Mouse (Mus musculus): Measurements from ENCODE around the gene Syt2. TPM values are rescaled to one million over a fixed set of nuclear protein-coding genes. Genes with fewer than 3 reads are reported as not detected.

Gene Syt2
- polyA plus RNA-seq (2014; fragmentation: Nextera tagmentation; extraction: Ambion mirVana) = 2.9 and 3.1 TPM in 2 replicates

- ATAC-seq (ENCODE audit: insufficient read depth, low FRiP score, low TSS enrichment) (peak; percentile 60; the same call in 1 of the 2 replicates), DNase-seq (ENCODE audit: low spot score) (peak; percentile 67)
- 0 out of 2 replicates have a peak, but pooled peaks cover 10% of the 10 kb centered on the region for H3K4me1 ChIP-seq (ENCODE audit: control insufficient read depth, insufficient read depth, low read length)
- peak within 1 kb of the TSS; percentile 26 for H3K9ac ChIP-seq (ENCODE audit: low read length)
- H3K36me3 ChIP-seq (ENCODE audit: control insufficient read depth, insufficient read depth, low read length) = no peaks in the 10 kb centered on the region
- under 1% methylated on average over 41 of the region's 63 CpGs for WGBS
- H3K27ac ChIP-seq (ENCODE audit: low read depth, low read length) = no peak within 1 kb of the TSS
- peaks cover 45% of the 10 kb centered on the region for H3K27me3 ChIP-seq (ENCODE audit: control insufficient read depth, insufficient read depth, low read length)
- no peaks in the 10 kb centered on the region for H3K9me3 ChIP-seq (ENCODE audit: control insufficient read depth, low read length)
- peak within 1 kb of the TSS; percentile 77 for H3K4me2 ChIP-seq (ENCODE audit: low read depth)
- H3K4me3 ChIP-seq (ENCODE audit: low read depth, low read length) = peak within 1 kb of the TSS; percentile 43
Observed at GRCm38 (mm10) chr1:134646261-134646962, at the start of gene Syt2. Gene Syt2, plus strand, starts transcription at chr1:134646677.

- peaks cover 12% of the 10 kb centered on the region for H3K36me3 ChIP-seq (ENCODE audit: control insufficient read depth, insufficient read depth, low read length)
- H3K9me3 ChIP-seq (ENCODE audit: control insufficient read depth, low read length) = no peaks in the 10 kb centered on the region
- no peak overlapping the region for H3K9ac ChIP-seq (ENCODE audit: low read length)
- no peaks in the 10 kb centered on the region for H3K27me3 ChIP-seq (ENCODE audit: control insufficient read depth, insufficient read depth, low read length)
- H3K4me2 ChIP-seq (ENCODE audit: low read depth) = no peak overlapping the region
- DNase-seq (ENCODE audit: low spot score) = no peak
- H3K27ac ChIP-seq (ENCODE audit: low read depth, low read length) = no peak overlapping the region
- no peak for ATAC-seq (ENCODE audit: insufficient read depth, low FRiP score, low TSS enrichment)
- WGBS = 92% methylated on average over 9 of the region's 9 CpGs
- no peak overlapping the region for H3K4me3 ChIP-seq (ENCODE audit: low read depth, low read length)
- no peaks in the 10 kb centered on the region for H3K4me1 ChIP-seq (ENCODE audit: control insufficient read depth, insufficient read depth, low read length)
Observed at GRCm38 (mm10) chr1:134597339-134598054, 49.0 kb upstream of the Syt2 start.

- no peak for ATAC-seq (ENCODE audit: insufficient read depth, low FRiP score, low TSS enrichment)
- H3K36me3 ChIP-seq (ENCODE audit: control insufficient read depth, insufficient read depth, low read length) = peaks cover 10% of the 10 kb centered on the region
Observed at GRCm38 (mm10) chr1:134604086-134604485, 42.4 kb upstream of the Syt2 start.

GRCm38 (mm10) chr1:134605670-134606069 is 40.8 kb upstream of the Syt2 start:
- no peak overlapping the region for H3K27ac ChIP-seq (ENCODE audit: low read depth, low read length)
- no peaks in the 10 kb centered on the region for H3K9me3 ChIP-seq (ENCODE audit: control insufficient read depth, low read length)
- H3K4me3 ChIP-seq (ENCODE audit: low read depth, low read length) = no peak overlapping the region
- 85% methylated on average over 8 of the region's 8 CpGs for WGBS
- ATAC-seq (ENCODE audit: insufficient read depth, low FRiP score, low TSS enrichment) = no peak
- H3K9ac ChIP-seq (ENCODE audit: low read length) = no peak overlapping the region
- peaks cover 8% of the 10 kb centered on the region for H3K36me3 ChIP-seq (ENCODE audit: control insufficient read depth, insufficient read depth, low read length)
- no peaks in the 10 kb centered on the region for H3K4me1 ChIP-seq (ENCODE audit: control insufficient read depth, insufficient read depth, low read length)
- no peak for DNase-seq (ENCODE audit: low spot score)
- no peaks in the 10 kb centered on the region for H3K27me3 ChIP-seq (ENCODE audit: control insufficient read depth, insufficient read depth, low read length)
- no peak overlapping the region for H3K4me2 ChIP-seq (ENCODE audit: low read depth)

More at GRCm38 (mm10) chr1:134604086-134604485, 42.4 kb upstream of the Syt2 start:
- Histone ChIP-seq H3K4me3 (ENCODE audit: low read depth, low read length) (no peak overlapping the region), H3K27ac (ENCODE audit: low read depth, low read length) (no peak overlapping the region), H3K4me1 (ENCODE audit: control insufficient read depth, insufficient read depth, low read length) (no peaks in the 10 kb centered on the region), H3K27me3 (ENCODE audit: control insufficient read depth, insufficient read depth, low read length) (no peaks in the 10 kb centered on the region), H3K9me3 (ENCODE audit: control insufficient read depth, low read length) (no peaks in the 10 kb centered on the region), H3K4me2 (ENCODE audit: low read depth) (no peak overlapping the region), H3K9ac (ENCODE audit: low read length) (no peak overlapping the region)
- DNase-seq (ENCODE audit: low spot score) = no peak
- 97% methylated on average over 2 of the region's 2 CpGs for WGBS

- no peaks in the 10 kb centered on the region for H3K9me3 ChIP-seq (ENCODE audit: control insufficient read depth, low read length)
- H3K4me3 ChIP-seq (ENCODE audit: low read depth, low read length) = no peak overlapping the region
- H3K9ac ChIP-seq (ENCODE audit: low read length) = no peak overlapping the region
- no peak overlapping the region for H3K4me2 ChIP-seq (ENCODE audit: low read depth)
- no peak overlapping the region for H3K27ac ChIP-seq (ENCODE audit: low read depth, low read length)
- no peaks in the 10 kb centered on the region for H3K27me3 ChIP-seq (ENCODE audit: control insufficient read depth, insufficient read depth, low read length)
- H3K36me3 ChIP-seq (ENCODE audit: control insufficient read depth, insufficient read depth, low read length) = peaks cover 8% of the 10 kb centered on the region
- H3K4me1 ChIP-seq (ENCODE audit: control insufficient read depth, insufficient read depth, low read length) = no peaks in the 10 kb centered on the region
- ATAC-seq (ENCODE audit: insufficient read depth, low FRiP score, low TSS enrichment) (no peak), DNase-seq (ENCODE audit: low spot score) (no peak)
- WGBS = 99% methylated on average over 2 of the region's 2 CpGs
Observed at GRCm38 (mm10) chr1:134606381-134606780, 40.1 kb upstream of the Syt2 start.

DNA sequence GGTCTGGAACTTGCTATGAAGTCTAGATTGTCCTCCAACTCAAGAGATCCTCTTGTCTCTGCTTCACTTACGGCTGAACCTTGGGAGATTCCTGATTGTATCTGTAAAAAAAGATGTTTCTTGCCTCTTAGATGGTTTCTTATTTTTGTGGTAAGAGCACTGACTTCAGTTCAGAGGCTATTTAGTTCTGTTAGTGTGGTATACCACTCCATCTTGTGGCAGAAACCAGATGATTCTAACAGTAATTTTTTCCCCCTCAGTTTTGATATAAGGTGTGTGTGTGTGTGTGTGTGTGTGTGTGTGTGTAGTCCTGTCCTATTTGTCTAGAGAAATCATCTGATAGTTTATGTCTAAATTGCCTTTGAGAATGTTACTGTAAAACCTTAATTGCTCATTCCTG is 39.2 kb upstream of the Syt2 start:
- no peak for ATAC-seq (ENCODE audit: insufficient read depth, low FRiP score, low TSS enrichment)
- 84% methylated on average over 1 of the region's 1 CpGs for WGBS

GRCm38 (mm10) chr1:134609172-134609571 is 37.3 kb upstream of the Syt2 start:
- H3K27ac ChIP-seq (ENCODE audit: low read depth, low read length) = no peak overlapping the region
- H3K4me2 ChIP-seq (ENCODE audit: low read depth) = no peak overlapping the region
- ATAC-seq (ENCODE audit: insufficient read depth, low FRiP score, low TSS enrichment) = no peak
- no peaks in the 10 kb centered on the region for H3K4me1 ChIP-seq (ENCODE audit: control insufficient read depth, insufficient read depth, low read length)
- WGBS = 26% methylated on average over 4 of the region's 4 CpGs
- peaks cover 18% of the 10 kb centered on the region for H3K36me3 ChIP-seq (ENCODE audit: control insufficient read depth, insufficient read depth, low read length)
- H3K27me3 ChIP-seq (ENCODE audit: control insufficient read depth, insufficient read depth, low read length) = no peaks in the 10 kb centered on the region
- no peaks in the 10 kb centered on the region for H3K9me3 ChIP-seq (ENCODE audit: control insufficient read depth, low read length)
- no peak overlapping the region for H3K9ac ChIP-seq (ENCODE audit: low read length)
- DNase-seq (ENCODE audit: low spot score) = no peak
- H3K4me3 ChIP-seq (ENCODE audit: low read depth, low read length) = no peak overlapping the region

More for the DNA sequence above, 39.2 kb upstream of the Syt2 start:
- Histone ChIP-seq H3K36me3 (ENCODE audit: control insufficient read depth, insufficient read depth, low read length) (peaks cover 9% of the 10 kb centered on the region), H3K9ac (ENCODE audit: low read length) (no peak overlapping the region), H3K27ac (ENCODE audit: low read depth, low read length) (no peak overlapping the region), H3K27me3 (ENCODE audit: control insufficient read depth, insufficient read depth, low read length) (no peaks in the 10 kb centered on the region), H3K4me1 (ENCODE audit: control insufficient read depth, insufficient read depth, low read length) (no peaks in the 10 kb centered on the region), H3K9me3 (ENCODE audit: control insufficient read depth, low read length) (no peaks in the 10 kb centered on the region), H3K4me2 (ENCODE audit: low read depth) (no peak overlapping the region), H3K4me3 (ENCODE audit: low read depth, low read length) (no peak overlapping the region)
- no peak for DNase-seq (ENCODE audit: low spot score)

- H3K27ac ChIP-seq (ENCODE audit: low read depth, low read length) = no peak overlapping the region
- no peaks in the 10 kb centered on the region for H3K27me3 ChIP-seq (ENCODE audit: control insufficient read depth, insufficient read depth, low read length)
- H3K9ac ChIP-seq (ENCODE audit: low read length) = no peak overlapping the region
- no peak overlapping the region for H3K4me3 ChIP-seq (ENCODE audit: low read depth, low read length)
- no peaks in the 10 kb centered on the region for H3K9me3 ChIP-seq (ENCODE audit: control insufficient read depth, low read length)
- peaks cover 15% of the 10 kb centered on the region for H3K36me3 ChIP-seq (ENCODE audit: control insufficient read depth, insufficient read depth, low read length)
- no peaks in the 10 kb centered on the region for H3K4me1 ChIP-seq (ENCODE audit: control insufficient read depth, insufficient read depth, low read length)
- H3K4me2 ChIP-seq (ENCODE audit: low read depth) = no peak overlapping the region
- ATAC-seq (ENCODE audit: insufficient read depth, low FRiP score, low TSS enrichment) (no peak), DNase-seq (ENCODE audit: low spot score) (no peak)
- WGBS = 96% methylated on average over 5 of the region's 5 CpGs
Observed at GRCm38 (mm10) chr1:134614554-134614953, 31.9 kb upstream of the Syt2 start.

DNA sequence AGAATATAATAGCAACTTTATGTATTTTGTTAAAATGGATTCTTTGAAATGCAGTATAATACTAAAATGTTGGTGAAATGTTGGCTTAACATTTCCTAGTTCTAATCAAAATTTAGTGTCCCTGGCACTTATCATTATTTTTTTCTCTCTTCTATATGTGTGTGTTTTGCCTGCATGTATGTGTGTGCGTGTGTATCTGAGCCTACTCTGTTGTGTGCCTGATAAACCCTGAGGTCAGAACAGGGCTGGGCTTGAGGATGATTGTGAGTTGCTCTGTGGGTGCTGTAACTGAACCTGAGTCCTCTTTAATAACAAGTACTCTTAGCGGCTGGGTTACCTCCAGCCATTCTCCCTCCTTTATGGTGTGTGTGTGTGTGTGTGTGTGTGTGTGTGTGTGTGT is 31.5 kb upstream of the Syt2 start:
- Histone ChIP-seq H3K4me3 (ENCODE audit: low read depth, low read length) (no peak overlapping the region), H3K4me1 (ENCODE audit: control insufficient read depth, insufficient read depth, low read length) (no peaks in the 10 kb centered on the region), H3K27ac (ENCODE audit: low read depth, low read length) (no peak overlapping the region), H3K27me3 (ENCODE audit: control insufficient read depth, insufficient read depth, low read length) (no peaks in the 10 kb centered on the region), H3K4me2 (ENCODE audit: low read depth) (no peak overlapping the region), H3K9ac (ENCODE audit: low read length) (no peak overlapping the region), H3K9me3 (ENCODE audit: control insufficient read depth, low read length) (no peaks in the 10 kb centered on the region), H3K36me3 (ENCODE audit: control insufficient read depth, insufficient read depth, low read length) (peaks cover 15% of the 10 kb centered on the region)
- WGBS = 100% methylated on average over 2 of the region's 2 CpGs
- no peak for DNase-seq (ENCODE audit: low spot score)
- ATAC-seq (ENCODE audit: insufficient read depth, low FRiP score, low TSS enrichment) = no peak
